Mouse (Mus musculus): ENCODE results near the gene Denr.

DNA sequence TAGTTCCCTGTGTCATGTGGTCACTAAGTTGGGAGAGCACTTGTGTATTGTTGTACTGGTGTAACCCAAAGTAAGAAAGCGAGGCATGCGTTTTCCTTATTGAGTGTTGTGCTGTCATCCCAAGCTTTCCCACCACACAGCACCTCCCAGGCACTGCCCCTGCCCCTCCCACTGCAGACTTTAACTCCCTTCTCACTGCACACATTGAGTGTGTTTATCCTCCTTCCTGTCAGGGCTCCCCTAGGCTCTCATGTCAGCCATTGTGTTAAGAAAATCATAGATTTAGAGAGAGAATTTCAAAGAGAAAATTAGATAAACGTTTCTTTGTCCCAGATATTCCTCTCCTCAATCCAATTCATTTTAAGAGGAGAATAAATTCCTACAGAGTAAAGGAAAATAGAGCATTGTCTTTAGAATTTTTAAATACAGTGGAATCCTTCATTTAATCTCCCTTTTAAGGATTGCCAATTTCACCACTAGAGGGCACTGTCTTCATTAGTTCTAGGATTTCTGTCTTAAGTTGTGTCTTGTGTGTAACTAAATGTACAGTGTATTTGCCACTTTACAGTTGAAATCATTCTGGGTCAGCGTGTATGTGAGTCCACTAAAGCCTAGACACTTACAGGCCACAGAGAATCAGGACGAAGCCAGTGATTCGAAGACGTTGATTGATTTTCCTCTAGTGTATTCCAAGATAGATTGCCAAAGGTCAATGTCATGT is 40.2 kb downstream of the Denr start:
- no peak for TF ChIP-seq POLR2A (IDR thresholded peaks at IDR 0.05; ENCODE audit: low read depth, low read length)
- 0 out of 2 replicates have a peak, but pooled peaks have one; percentile 23 for TF ChIP-seq CTCF (conservative IDR thresholded peaks at IDR 0.05; ENCODE audit: insufficient read depth, insufficient read length, low read depth, low read length)
